Mouse (Mus musculus) left cerebral cortex, adult 9 months (tissue): ENCODE data around the gene Socs1.
"Not testable (repeated sequence)": the region's sequence is repeated elsewhere in the genome, so short reads cannot be mapped to it uniquely, and the experiment has no call there.

Experiments
- DNase-seq, 2 experiments: peaks; one replicate each; pipeline ENCODE4 v3.0.0; 2022; ENCODE audit warnings: low spot score in 2 of 2

The Socs1 gene

GRCm38 (mm10) chr16:10785371-10786231 lies at the start of gene Socs1:
Gene Socs1 (minus strand): TSS chr16:10785536.
- DNase-seq: peak; percentile 37 to 78

GRCm38 (mm10) chr16:10834542-10834910 lies 49.2 kb upstream of the Socs1 start:
- DNase-seq: no peak

- no peak for DNase-seq
Observed at GRCm38 (mm10) chr16:10828461-10828805, 43.1 kb upstream of the Socs1 start.

DNA sequence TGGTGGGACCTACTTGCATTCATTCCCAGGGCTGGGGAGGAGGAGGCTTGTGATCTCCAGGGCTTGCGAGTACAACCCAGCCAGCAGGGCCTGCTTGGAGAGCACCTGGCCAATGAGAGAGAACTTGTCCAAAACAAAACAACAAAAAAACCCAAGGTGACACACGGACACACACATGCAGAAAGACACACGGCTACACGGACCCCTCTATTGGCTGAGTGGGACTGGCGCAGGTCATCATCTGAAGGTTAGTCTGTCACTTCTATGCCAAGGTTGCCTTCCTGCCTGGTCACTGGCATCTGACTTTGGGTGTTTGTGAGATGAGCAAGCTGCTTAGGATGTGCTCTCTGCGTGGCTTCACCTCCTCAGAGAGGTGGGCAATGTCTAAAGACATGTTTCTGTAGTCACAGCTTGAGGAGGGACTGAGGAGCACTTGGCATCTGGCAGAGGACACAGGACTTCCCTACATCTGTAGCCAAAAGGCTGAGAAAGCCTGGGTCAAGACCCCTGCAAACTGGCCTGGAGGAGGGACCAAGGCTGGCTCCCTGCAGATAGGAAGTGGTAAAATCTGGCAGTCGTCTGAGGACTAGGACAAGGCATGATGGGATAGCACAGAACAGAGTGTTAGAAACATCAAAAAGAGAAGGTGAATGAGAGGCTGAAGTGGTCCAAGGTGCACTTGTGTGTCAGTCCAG lies 42.6 kb upstream of the Socs1 start:
- no peak for DNase-seq

GRCm38 (mm10) chr16:10827269-10827668 lies 41.9 kb upstream of the Socs1 start:
- no peak for DNase-seq

DNA sequence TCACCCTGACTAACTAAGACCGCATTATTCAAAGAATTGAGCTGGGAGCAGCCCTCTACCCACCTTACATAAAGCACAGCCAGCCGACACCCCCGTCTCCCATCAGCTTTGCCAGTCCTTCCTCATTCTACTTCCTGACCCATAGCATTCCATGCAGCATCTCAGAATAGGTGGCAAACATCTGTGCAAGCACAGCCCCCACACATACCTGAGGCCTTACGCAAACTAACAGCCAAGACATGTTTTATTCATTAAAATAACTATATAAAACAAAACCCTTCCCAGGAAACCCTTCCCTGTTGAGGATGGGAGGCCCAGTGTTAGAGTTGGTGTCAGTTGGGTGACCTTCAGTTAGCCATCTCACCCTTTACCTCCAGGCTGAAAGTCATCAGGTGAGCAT lies 40.5 kb upstream of the Socs1 start:
- no peak for DNase-seq

- DNase-seq: no peak
Observed at GRCm38 (mm10) chr16:10824536-10824935, 39.2 kb upstream of the Socs1 start.

DNA sequence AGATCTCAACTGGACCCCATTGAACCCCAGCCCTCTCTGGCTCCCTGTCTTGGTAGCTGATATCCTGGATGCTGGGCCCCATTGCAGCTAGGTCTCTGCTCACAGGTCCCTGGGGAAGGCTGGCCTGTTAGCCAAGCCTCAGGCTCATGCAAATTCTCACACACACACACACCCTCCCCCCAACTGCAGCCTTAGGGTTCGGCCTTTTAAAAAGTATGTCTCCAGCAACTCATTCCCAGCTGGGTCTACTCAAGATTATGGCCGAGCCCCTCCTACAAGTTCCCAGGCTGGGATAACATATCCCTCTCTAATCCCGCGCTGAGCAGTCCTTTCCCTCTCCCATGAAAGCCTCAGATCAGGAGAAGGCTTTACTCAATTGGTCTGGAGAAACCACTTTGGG lies 36.1 kb upstream of the Socs1 start:
- no peak for DNase-seq

- no peak for DNase-seq
Observed at GRCm38 (mm10) chr16:10819966-10820365, 34.6 kb upstream of the Socs1 start.

DNA sequence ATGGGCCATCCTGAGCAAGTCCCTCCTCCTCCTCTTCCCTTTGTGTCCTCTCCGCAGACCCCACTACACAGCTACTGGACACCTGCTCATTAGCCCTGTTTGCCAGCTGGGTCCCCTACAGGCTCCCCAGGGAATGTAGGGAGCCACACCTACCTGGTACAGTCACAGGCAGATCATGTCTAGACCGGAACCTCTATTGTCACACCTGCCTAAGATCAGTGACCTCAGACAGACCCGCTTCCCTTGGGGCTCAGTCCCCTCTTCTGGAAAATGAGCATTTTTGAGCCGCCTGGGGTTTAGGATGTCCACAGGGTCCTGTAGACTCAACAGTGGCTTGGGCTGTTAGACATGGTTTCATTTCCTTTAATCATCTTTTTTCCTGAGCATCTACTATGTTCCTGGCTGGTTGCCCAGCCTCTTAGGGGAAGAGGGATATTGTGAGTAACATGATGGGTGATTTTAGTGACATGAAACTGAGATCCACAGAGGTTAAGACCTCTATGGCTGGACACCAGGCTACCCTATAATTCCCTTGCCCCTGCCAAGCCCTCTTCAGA lies 33.3 kb upstream of the Socs1 start:
- DNase-seq: no peak

DNA sequence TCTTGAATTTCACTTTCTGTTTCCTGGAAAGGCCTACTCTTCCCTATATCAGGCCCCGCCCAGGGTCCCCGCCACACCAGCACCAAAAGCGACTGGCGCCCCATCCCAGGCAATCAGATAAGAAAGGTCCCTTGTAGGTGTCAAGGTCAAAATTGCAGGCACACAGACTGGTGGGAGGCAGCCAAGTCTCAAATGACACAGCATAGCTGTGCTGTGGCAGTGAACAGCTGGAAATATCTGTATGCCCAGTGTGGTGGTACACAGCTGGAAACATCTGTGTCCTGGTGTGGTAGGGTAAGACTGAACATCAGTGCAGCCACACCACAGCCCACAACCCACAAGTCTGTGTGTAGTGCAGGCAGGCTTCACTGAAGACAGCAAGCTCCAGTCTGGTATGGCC lies 29.5 kb upstream of the Socs1 start:
- DNase-seq: no peak

- DNase-seq: no peak
Observed at GRCm38 (mm10) chr16:10813726-10814125, 28.4 kb upstream of the Socs1 start.

DNA sequence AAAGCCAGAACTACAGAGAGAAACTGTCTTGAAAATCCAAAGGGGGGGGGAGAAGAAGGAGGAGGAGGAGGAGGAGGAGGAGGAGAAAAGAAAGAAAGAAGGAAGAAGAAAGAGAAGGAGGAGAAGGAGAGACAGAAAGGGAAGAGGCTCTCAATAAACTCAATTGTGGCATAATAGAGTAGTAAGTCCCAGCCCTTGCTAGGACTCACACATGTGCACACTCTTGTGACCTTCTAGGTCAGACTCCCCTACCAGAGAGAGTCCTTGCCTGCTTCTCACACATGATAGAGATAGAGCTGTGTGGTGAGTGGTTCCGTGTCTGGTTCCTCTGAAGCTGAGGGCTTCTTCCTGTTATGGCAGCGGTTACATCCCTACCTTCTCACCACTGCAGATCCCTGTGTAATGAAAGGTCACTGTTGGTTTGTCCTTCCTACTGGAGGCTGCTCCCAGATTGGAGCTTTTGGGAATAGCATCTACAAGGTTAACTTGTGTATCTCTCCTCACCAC lies 27.6 kb upstream of the Socs1 start, which contains the start of gene Gm11172:
Gene Gm11172, plus strand, starts transcription at position 51 of the 507 bp plus-strand sequence.
- DNase-seq: no peak

GRCm38 (mm10) chr16:10810376-10810775 lies 25.0 kb upstream of the Socs1 start:
- no peak for DNase-seq

DNA sequence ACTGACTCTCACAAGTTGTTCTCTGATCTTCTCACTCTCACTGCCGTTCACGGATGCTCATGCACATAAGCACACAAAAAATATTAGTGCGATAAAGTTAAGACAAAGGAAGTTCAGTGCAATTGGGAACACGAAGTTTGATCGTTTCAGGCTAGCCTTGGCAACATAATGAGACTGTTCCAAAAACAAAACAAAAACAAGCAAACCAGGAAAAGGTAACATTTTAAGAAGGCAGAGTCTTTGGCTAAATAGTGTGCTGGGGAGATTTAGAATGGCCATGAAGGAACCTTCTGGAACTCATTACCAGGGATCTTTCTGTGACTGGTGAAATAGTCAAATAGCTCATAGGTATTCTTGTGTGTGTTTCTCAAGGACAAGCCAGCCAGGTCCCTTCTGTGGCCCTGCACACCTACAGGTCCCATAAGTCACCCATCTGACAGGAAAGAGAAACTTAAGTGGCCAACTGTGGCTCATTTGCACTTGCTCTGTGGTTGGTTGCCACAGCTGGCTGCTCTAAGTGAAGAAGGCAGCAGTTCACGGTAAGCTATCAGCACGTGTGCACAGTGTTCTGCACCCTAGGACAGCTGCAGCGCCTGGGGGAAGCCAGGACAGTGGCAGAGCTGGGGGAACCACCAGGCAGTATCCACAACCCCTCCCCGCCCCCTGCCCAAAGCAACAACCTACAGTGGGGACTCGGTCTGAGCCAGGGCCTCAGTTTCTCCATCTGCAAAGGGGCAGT lies 20.6 kb upstream of the Socs1 start, which contains the start of gene Prm1:
Gene Prm1, minus strand, starts transcription at position 51 of the 739 bp plus-strand sequence.
- no peak for DNase-seq

DNA sequence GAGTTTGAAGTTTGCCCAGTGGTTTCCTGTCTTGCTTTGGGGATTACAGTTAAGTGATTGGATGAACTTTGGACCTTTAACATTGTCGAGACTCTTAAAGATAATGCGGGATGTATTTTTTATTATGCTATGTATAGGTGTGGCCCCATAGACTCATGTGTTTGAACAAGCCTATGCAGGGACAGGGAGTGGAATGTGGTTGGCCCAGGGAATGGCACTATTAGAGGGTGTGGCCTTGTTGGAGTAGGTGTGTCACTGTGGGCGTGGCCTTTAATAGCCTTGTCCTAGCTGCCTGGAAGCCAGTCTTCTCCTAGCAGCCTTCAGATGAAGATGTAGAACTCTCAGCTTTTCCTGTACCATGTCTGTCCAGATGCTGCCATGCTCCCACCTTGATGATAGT lies 17.1 kb upstream of the Socs1 start:
- DNase-seq: not testable (repeated sequence)

GRCm38 (mm10) chr16:10796034-10796433 lies 10.7 kb upstream of the Socs1 start, which contains the start of gene Prm2:
Gene Prm2 (minus strand): TSS chr16:10796134.
- no peak for DNase-seq

DNA sequence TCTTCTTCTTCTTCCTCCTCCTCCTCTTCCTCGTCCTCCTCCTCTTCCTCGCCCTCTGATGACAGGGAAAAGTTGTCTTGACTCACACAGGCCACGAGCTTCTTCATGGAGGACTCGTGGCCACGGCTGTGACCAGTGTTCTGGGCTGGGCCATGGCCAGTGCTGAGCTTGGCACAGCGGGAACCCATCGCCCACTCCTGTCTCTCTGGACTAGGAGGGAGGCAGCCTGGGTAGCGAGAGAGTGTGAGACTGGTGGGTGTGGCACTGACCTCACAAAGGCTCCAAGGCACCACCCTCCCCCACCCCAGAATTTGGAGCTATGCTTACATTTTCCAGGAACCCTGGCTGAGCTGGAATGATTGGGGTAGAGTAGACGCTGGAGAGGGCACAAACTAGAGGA lies 5.4 kb upstream of the Socs1 start, which contains the start of gene Prm3:
Gene Prm3, minus strand, starts transcription at position 213 of the 400 bp plus-strand sequence.
- no peak for DNase-seq

DNA sequence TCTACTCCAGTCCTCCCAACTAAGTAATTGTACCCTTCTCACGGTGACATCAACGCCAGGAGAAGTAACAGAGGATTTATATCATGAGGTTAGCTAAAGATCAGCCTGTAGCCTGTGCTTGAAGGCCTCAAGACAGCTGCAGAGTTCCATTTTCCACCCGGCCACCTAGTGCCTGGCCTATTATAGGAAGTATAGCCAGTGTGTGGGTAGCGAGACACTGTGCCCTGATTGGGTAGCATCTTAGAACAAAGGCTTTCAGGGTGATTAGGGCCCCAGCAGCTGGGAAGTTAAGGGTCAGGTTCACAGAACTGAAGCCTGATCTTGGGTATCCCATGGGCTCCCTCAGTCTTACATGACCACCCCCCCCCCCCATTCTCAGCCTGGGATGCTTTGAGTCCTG lies 3.5 kb upstream of the Socs1 start:
- DNase-seq: no peak

DNA sequence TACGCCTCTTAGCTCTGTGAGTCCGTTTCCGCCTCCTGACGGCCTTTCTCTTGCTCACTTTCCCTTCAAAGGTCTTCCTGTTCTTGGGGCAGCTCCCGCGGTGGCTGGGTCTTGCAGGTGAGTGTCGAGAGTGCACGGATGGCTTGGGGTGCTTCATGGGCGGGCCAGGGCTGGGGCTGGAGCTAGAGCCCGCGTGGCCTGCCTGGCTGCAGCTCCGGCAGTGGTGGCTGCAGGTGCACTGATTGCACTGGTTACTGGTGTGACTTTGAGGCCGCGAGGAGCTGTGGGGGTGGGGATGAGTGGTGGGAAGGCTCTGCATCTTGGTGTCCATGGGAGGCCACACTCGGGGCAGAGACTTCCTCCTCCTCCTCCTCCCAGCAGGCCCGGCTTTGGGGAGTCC lies 2.9 kb upstream of the Socs1 start, which contains the start of gene Tnp2:
Gene Tnp2, minus strand, starts transcription at position 390 of the 400 bp plus-strand sequence.
- no peak for DNase-seq

DNA sequence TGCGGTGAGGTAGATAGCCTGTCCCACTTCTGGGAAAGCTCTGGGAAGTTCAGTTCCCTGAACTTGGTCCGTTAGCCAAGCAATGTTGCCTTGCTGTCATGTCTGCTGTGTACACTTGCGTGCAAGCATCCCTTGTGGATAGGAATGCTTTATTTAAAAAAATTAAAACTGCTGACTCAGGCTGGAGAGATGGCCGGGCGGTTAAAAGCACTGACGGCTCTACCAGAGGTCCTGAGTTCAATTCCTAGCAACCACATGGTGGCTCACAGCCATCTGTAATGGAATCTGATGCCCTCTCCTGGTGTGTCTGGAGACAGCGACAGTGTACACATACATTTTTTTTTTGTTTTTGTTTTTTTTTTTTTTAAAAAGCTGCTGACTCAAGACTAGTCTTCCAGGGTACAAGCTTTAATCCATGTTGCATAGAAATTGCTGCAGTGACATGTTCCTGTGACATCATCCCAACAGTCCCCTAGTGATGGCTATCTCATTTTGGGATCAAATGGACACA lies 2.3 kb upstream of the Socs1 start:
- DNase-seq: no peak
